Mouse (Mus musculus) liver, embryonic 11.5 days (tissue): ENCODE data around the gene Elmo3. TPM values are rescaled to one million over a fixed set of nuclear protein-coding genes. Genes with fewer than 3 reads are reported as not detected.

Source experiments
- ATAC-seq: fragments of 200-750 bp; cut with Nextera tagmentation; replicated peaks from 2 replicates; pipeline ENCODE4 v1.8.0; 2017; ENCODE audit warnings: moderate number of reproducible peaks, mild to moderate bottlenecking, moderate TSS enrichment, moderate library complexity; ENCODE audit not compliant: low FRiP score
- DNase-seq: peaks from one replicate; pipeline ENCODE4 v3.0.0-alpha.2; 2017; ENCODE audit warnings: low spot score
- H3K27ac ChIP-seq: fragments of 300-500 bp; sonication (generic); 2 replicates; pipeline ENCODE4 v1.5.1; 2014; ENCODE audit warnings: mild to moderate bottlenecking, low read depth, low read length, control low read depth
- H3K27me3 ChIP-seq: fragments of 300-500 bp; sonication (generic); replicated peaks from 2 replicates; pipeline ENCODE4 v1.6.1; 2014; ENCODE audit warnings: low read length, mixed read lengths; ENCODE audit not compliant: control insufficient read depth, insufficient read depth
- H3K36me3 ChIP-seq: fragments of 300-500 bp; sonication (generic); 2 replicates; pipeline ENCODE4 v1.6.1; 2014; ENCODE audit warnings: mild to moderate bottlenecking, low read length, moderate library complexity, mixed read lengths; ENCODE audit not compliant: control insufficient read depth, insufficient read depth
- H3K4me1 ChIP-seq: fragments of 300-500 bp; sonication (generic); replicated peaks from 2 replicates; pipeline ENCODE4 v1.6.1; 2014; ENCODE audit warnings: low read length, mixed read lengths; ENCODE audit not compliant: control insufficient read depth, insufficient read depth
- H3K4me2 ChIP-seq: fragments of 300-500 bp; sonication (generic); 2 replicates; pipeline ENCODE4 v1.6.1; 2014; ENCODE audit warnings: mild to moderate bottlenecking, control low read depth, moderate library complexity
- H3K4me3 ChIP-seq: fragments of 300-500 bp; sonication (generic); 2 replicates; pipeline ENCODE4 v1.5.1; 2014; ENCODE audit warnings: low read depth, low read length, control low read depth
- H3K9ac ChIP-seq: fragments of 300-500 bp; sonication (generic); 2 replicates; pipeline ENCODE4 v1.6.1; 2014; ENCODE audit warnings: low read depth, low read length, control low read depth
- H3K9me3 ChIP-seq: fragments of 300-500 bp; sonication (generic); 2 replicates; pipeline ENCODE4 v1.6.1; 2016; ENCODE audit warnings: low read length, inconsistent platforms, mixed read lengths; ENCODE audit not compliant: control insufficient read depth
- WGBS: fragments of 180-500 bp; shearing (Covaris S2); extraction: QIAGEN DNeasy Blood & Tissue Kit; methylation state at CpG from one replicate; pipeline ENCODE4 v1.1.7; 2014; 5-methylcytosine and 5-hydroxymethylcytosine counted together
- polyA plus RNA-seq: library from polyadenylated mRNA; unstranded; fragments of >200 nt; fragmentation: Nextera tagmentation; extraction: Ambion mirVana; gene quantifications from 2 replicates; pipeline ENCODE4 v1.2.1, GENCODE M21; 2014

The Elmo3 gene
- polyA plus RNA-seq, 1 experiment from 2014 or later = 2.6 TPM

DNA sequence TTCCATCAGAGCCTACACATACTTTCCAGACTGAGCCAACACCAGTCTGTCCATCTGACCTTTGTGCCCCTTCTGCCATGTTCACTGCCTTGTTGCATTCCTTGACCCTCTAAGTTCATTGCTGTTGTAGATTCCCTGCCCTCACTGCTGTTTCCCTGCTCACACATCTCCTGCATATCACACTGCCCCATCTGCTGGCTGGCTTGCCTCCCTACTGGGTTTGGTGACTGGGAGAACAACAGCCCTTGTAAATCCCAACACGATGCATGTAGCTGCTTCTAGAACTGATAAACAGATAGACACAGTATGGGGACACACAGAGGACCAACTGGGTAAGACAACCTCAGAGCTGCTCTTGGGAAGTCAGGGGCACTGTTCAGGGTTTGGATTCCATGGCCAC lies 6.3 kb downstream of the Elmo3 start:
- no peak for DNase-seq

DNA sequence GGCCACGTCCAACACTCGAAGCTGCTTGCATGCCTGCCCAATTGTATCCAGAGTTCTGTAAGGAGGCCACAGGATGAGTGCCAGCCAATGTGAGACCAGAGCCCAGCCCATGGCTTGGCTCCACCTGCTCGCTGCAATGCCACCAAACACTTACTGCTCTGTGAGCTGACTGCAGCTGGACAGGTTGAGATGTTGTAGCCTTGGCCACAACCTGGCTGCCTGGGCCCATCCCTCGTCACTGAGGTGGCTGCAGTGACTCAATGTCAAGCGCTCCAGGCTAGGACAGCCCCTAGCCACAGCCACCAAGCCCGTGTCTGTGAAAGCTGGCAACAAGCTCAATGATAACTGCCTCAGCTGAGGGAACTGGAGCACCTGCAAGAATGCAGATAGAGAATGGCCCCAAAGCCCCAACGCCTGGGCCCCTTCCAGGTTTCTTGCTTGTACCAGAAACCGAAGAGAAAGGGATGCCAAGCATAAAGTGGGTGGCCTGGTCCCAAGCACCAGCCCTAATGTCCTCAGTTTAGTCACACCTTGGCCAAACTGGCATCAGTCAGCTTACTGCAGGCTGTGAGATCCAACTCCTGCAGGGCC lies 7.6 kb downstream of the Elmo3 start:
- H3K4me1 ChIP-seq = peaks cover 29% of the 10 kb centered on the region

More for the DNA sequence above, 6.3 kb downstream of the Elmo3 start:
- Histone ChIP-seq H3K4me3 (no peak overlapping the region), H3K27ac (peak overlapping the region; percentile 55; the same call in 1 of the 2 replicates), H3K9ac (no peak overlapping the region), H3K9me3 (no peaks in the 10 kb centered on the region), H3K4me1 (peaks cover 29% of the 10 kb centered on the region), H3K4me2 (no peak overlapping the region), H3K36me3 (peaks cover 40% of the 10 kb centered on the region), H3K27me3 (no peaks in the 10 kb centered on the region)
- peak; percentile 63 for ATAC-seq
- WGBS = 54% methylated on average over 1 of the region's 1 CpGs

DNA sequence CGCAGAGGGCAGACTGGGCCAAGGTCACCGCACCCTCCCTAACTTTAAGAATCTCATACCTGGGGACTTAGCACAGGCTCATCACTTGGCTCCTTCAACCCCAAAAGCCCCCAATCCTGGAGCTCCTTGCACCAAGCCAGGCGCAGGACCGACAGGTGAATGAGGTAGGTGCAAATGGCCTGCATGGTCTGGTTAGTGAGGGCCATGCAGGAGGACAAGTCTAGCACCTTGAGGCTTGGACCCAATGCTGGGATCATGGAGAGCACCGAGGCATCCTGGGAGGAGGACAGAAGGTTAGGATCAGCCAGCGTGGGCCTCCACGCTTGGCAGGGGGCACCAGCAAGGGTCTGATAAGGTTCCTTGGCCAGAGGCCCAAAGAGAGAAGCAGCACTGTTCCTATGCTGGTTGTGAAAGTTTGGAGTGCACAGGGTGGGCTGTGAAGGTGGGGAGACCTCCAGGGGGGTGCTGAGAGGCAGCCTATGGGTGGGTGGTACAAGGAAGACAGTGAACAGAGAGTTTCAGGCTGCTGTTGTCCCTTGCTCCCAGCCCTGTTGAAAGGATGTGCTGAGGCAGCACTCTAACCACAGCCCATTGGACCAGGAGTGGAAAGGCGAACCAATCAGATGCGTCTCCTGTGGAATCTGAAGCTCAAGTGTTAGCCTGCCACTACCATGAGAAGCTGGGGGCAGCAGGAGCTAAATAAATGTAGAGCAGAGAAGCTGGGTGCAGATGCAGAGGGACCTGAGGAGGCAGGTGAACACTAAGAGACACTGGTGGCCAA lies 8.4 kb downstream of the Elmo3 start:
- ATAC-seq (0 out of 2 replicates have a peak, but pooled peaks have one; percentile 28), DNase-seq (no peak)
- H3K4me2 ChIP-seq = peak overlapping the region; percentile 50
- H3K27ac ChIP-seq = peak overlapping the region; percentile 65
- peak overlapping the region; percentile 47; the same call in 1 of the 2 replicates for H3K9ac ChIP-seq
- 81% methylated on average over 9 of the region's 9 CpGs for WGBS
- peaks cover 29% of the 10 kb centered on the region for H3K4me1 ChIP-seq
- no peaks in the 10 kb centered on the region for H3K27me3 ChIP-seq
- peaks cover 32% of the 10 kb centered on the region for H3K36me3 ChIP-seq
- H3K9me3 ChIP-seq = no peaks in the 10 kb centered on the region
- H3K4me3 ChIP-seq = no peak overlapping the region

More for the DNA sequence above, 7.6 kb downstream of the Elmo3 start:
- Histone ChIP-seq H3K4me2 (peak overlapping the region; percentile 50), H3K27ac (peak overlapping the region; percentile 65), H3K9ac (peak overlapping the region; percentile 47; the same call in 1 of the 2 replicates), H3K36me3 (peaks cover 32% of the 10 kb centered on the region), H3K9me3 (no peaks in the 10 kb centered on the region), H3K27me3 (no peaks in the 10 kb centered on the region), H3K4me3 (no peak overlapping the region)
- WGBS = 71% methylated on average over 8 of the region's 8 CpGs
- DNase-seq = no peak
- ATAC-seq = peak; percentile 78

DNA sequence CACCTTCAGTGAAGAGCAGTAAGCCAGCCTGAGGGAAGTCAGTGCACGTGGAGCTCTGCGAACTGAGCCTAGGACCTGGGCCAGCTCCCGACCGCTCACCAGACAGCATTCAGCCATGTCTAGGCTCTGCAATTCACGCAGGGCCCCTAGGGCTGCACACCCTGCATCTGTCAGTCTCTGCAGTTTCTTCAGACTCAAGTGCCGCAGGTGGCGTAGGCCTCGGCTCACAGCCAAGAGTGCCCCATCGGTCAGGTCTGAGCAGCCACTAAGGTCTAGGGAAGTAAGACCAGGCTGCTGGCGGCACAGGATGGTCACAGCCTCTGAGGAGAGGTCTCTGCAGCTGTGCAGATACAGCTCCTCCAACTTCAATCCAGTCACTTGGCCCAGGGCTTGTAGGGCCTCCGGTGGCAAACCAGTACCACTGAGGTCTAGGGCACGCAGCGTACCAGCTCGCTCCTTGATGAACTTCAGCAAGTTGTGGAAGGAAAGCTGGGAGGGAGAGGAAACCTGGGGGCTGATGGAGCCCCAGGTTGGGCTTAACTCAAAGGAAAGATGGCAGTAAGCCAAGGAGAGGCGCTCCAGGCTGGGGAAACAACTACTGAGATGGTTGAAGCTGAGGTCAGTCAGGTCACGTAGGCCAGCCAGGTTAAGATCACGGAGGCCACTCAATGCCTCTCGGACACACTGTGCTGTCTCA lies 9.8 kb downstream of the Elmo3 start:
- Histone ChIP-seq H3K9ac (no peak overlapping the region), H3K4me2 (no peak overlapping the region), H3K36me3 (peaks cover 30% of the 10 kb centered on the region), H3K4me3 (no peak overlapping the region), H3K27me3 (no peaks in the 10 kb centered on the region), H3K4me1 (peaks cover 41% of the 10 kb centered on the region), H3K9me3 (no peaks in the 10 kb centered on the region), H3K27ac (no peak overlapping the region)
- DNase-seq (no peak), ATAC-seq (no peak)
- WGBS = 93% methylated on average over 18 of the region's 18 CpGs

DNA sequence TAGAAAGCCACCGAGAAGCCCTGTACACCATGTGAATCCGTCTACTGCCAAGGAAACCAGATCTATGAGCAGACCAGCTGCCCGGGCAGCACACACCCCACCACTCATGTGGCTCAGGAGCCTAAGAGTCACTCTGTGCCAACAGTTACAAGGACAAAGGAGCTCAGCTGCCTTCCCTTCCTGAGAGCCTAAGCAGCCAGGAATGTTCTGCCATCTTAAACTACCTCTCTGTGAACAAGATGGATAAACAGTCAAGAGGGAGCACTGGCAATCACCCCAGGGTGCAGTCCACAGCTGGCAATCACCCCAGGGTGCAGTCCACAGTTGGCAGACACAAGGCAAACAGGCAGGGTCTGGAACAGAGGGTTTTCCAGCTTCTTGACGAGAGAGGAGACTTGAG lies 12.5 kb downstream of the Elmo3 start:
- 87% methylated on average over 4 of the region's 4 CpGs for WGBS
- ATAC-seq = no peak

DNA sequence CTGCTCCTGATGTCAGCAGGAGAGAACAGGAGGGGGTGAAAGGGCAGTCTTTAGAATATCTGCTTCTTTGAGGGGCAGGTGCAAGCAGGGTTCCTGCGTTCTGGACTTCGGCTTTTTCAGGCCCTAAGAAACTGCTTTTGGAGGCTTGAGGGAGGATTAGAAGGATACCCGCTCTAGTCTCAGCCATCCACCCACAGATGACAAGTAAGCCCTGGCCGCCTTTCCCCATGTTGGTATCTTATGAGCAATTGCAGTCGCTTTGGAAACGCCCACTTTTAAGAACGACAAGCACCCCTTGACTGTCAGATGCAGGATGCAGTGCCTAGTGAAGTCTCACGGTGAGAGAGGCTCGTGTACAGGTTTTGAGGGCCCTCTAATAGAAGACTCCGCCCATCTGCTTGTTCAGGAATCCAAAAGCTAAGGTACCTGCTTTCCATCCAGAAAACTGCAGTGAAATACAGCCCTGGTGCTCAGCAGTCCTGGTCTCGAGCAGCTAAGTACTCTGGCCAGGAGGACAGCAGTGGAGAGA lies 13.3 kb downstream of the Elmo3 start:
- Histone ChIP-seq H3K9me3 (no peaks in the 10 kb centered on the region), H3K27ac (0 out of 2 replicates have a peak overlapping the region, but pooled peaks have one; percentile 38), H3K4me2 (no peak overlapping the region), H3K27me3 (no peaks in the 10 kb centered on the region), H3K4me3 (no peak overlapping the region), H3K4me1 (peaks cover 30% of the 10 kb centered on the region), H3K36me3 (peaks cover 15% of the 10 kb centered on the region), H3K9ac (no peak overlapping the region)
- ATAC-seq = no peak
- DNase-seq = no peak
- 78% methylated on average over 11 of the region's 11 CpGs for whole genome bisulfite sequencing

More for the DNA sequence above, 12.5 kb downstream of the Elmo3 start:
- Histone ChIP-seq H3K9ac (no peak overlapping the region), H3K4me3 (no peak overlapping the region), H3K36me3 (peaks cover 20% of the 10 kb centered on the region), H3K4me1 (peaks cover 33% of the 10 kb centered on the region), H3K9me3 (no peaks in the 10 kb centered on the region), H3K27me3 (no peaks in the 10 kb centered on the region), H3K27ac (no peak overlapping the region), H3K4me2 (no peak overlapping the region)
- DNase-seq = no peak

DNA sequence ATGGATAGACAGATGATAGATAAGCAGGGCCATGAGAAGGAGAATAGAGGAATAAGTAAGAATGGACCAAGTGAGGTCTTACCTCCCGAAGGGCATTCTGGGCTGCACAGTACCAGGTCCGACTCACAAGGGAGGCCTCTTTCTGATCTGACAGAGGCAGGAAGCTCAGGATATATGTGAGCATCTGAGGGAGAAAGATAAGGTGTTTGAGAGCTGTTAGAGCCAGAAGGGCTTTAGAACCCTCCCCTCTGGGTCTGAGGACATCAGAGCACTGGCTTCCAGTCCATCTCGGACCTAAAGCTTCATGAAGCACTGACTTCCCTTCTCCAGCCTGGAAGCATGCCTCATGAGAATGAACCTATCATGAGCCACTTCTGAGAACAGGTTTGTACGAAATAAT lies 17.8 kb downstream of the Elmo3 start:
- H3K4me1 ChIP-seq = peaks cover 42% of the 10 kb centered on the region
- H3K4me2 ChIP-seq = peak overlapping the region; percentile 56
- H3K27ac ChIP-seq = peak overlapping the region; percentile 84
- no peaks in the 10 kb centered on the region for H3K27me3 ChIP-seq
- peaks cover 2% of the 10 kb centered on the region; the same call in 1 of the 2 replicates for H3K36me3 ChIP-seq
- no peaks in the 10 kb centered on the region for H3K9me3 ChIP-seq
- H3K9ac ChIP-seq = peak overlapping the region; percentile 50; the same call in 1 of the 2 replicates
- H3K4me3 ChIP-seq = peak overlapping the region; percentile 28
- ATAC-seq (peak; percentile 84), DNase-seq (no peak)
- 45% methylated on average over 4 of the region's 4 CpGs for WGBS

DNA sequence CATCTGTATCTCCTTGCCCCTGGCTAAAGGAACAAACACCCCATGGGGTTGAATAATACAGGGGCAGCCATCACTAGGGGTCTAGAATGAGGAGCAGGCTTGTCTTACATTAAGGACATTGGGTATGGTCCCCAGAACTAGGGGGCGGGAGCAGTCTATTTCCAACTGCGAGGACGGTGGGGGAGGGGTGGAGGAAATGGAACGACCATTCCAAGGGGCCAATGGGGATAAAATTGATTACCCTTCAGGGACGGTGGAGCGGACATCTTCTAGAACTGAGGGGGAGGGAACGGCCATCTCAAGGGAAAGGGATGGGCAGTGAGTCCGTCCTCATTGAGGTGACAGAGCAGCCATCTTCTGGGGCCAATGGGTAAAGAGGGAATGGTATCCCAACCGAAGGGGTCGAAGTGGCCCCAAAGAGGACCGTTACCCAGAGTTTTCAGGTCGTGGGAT lies 20.3 kb downstream of the Elmo3 start:
- Histone ChIP-seq H3K27me3 (no peaks in the 10 kb centered on the region), H3K27ac (peak overlapping the region; percentile 86), H3K9me3 (no peaks in the 10 kb centered on the region), H3K4me3 (peak overlapping the region; percentile 67), H3K4me1 (peaks cover 29% of the 10 kb centered on the region), H3K4me2 (peak overlapping the region; percentile 91), H3K9ac (peak overlapping the region; percentile 79), H3K36me3 (peaks cover 18% of the 10 kb centered on the region)
- DNase-seq = no peak
- 1% methylated on average over 12 of the region's 12 CpGs for WGBS
- peak; percentile 16 for ATAC-seq
